Mouse (Mus musculus) NIH3T3 (cell line): ENCODE results near the gene Eogt.

ENCODE experiments used
- DNase-seq: peaks from one replicate; pipeline ENCODE4 v3.0.0-alpha.2; 2012; ENCODE audit warnings: low read depth

Eogt gene

DNA sequence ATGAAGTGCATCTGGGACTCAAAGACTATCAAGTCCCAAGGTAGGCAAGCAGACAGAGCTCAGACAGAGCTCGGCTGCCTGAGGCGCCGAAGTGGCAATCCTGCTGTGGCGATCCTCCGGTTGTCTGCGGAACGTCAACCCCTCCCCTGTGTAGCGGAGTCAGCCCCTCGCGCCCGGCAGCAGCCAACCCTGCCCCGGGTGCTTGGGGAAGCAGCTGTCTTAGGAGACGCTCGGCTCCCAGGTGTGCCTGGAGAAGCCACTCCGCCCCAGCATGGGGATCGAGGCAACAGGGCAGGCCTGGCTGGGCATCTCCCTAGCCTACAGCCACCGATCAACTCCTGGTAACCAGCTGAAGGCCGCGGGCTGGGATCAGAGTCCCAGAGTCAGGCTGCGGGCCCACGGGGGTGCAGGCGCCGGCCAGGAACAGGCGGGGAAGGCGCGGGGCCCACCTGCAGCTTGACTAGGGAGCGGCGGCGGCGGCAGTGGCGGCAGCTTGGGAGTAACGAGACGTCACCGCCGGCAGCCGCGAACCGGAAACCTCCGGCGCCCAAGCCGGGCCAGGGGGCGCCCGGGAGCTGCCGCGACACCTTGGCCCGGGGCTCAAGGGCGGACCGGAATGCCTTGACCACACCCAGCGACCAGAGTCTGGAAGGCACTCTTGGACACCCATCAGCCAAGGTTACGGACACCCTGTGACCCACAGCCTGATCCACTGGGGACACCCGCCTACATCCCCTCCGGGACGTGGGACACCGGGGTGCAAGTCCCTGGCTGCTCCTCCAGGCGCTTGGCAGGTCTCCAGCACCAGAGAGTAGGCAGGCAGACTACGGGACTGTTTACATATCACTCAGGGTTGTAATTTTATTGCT lies at the start of gene Eogt:
TSS of gene Eogt (minus strand) at position 800 of the 869 bp plus-strand sequence.
- DNase-seq = peak; percentile 78

DNA sequence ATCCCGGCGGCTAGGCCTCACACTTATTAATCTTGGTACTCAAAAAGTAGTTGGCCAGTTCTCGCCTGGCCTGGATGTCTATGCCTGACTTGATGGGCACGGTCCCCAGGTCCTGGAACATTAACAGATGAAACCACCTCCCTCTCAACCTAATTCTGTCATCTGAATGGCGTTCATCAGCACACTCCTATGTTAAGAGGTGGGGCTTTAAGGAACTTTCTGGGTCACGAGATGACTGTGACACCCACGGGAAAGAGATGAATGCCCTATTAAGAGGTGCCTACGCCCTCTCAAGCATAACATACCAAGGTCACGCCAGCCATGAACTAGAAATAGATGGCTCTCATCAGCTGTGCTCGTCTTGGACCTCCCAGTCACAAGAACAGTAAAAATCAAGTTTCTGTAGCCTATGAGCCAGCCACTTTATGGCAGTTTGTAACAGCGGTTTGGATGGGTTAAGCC lies 30.4 kb upstream of the Eogt start:
- no peak for DNase-seq

GRCm38 (mm10) chr6:97178491-97179366 lies 29.7 kb upstream of the Eogt start, which contains the start of gene Tmf1:
Gene Tmf1 (minus strand): TSS chr6:97179122.
- DNase-seq = peak; percentile 99

GRCm38 (mm10) chr6:97175716-97176115 lies 26.7 kb upstream of the Eogt start:
- DNase-seq = no peak

- DNase-seq = peak; percentile 43
Measured at GRCm38 (mm10) chr6:97150156-97150555, 1.2 kb upstream of the Eogt start.

DNA sequence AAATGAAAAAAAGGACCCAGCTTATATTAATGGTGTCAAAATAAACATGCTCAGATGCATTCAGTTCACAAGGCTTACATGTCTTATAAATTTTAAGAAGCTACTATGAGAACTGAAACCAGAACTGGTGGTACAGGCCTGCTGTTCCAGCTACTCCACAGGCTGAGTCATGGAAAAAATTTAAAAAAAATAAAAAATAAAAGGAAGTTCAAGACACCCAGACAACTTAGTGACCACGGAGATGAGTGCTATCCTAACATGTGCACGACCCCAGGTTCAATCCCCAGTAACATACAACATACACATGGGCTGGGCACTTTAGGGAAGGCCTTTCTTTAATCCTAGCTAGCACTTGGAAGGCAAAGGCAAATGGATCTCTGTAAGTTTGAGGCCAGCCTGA lies 739 bp upstream of the Eogt start:
- DNase-seq = peak; percentile 18

DNA sequence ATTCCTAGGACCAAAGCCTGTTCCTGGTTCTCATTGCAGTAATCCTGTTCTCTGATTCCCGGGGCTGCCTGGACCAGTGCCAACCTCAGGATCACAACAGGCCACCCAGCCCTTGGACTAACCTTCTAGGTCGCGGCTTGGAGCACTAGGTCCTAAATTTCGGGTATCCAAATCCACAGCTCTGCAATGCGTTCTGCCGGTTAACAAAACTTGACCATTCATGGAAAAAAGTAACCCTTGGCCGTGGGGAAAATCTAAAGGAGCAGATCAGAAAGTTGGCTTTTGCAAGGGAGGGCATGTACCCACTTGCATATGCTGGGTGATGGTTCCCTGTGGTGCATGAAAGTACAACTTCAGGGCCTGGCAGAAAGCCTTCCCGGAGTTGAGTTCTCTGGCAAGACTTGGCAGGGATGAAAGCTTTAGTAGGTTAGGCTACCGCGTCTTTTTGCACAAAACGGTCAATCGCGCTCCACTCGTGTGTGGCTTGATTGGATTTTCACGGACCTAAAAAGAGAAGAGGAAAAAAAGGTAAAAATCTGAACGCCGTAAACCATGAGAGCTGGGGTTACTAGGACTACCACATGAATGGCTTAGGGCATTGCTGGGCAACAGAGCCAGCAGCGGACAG lies 1.1 kb downstream of the Eogt start:
- peak; percentile 40 for DNase-seq

- peak; percentile 94 for DNase-seq
Measured at GRCm38 (mm10) chr6:97145156-97145555, 3.8 kb downstream of the Eogt start.

GRCm38 (mm10) chr6:97144359-97144758 lies 4.6 kb downstream of the Eogt start:
- no peak for DNase-seq

- DNase-seq = no peak
Measured at GRCm38 (mm10) chr6:97142611-97143010, 6.4 kb downstream of the Eogt start.

- DNase-seq = no peak
Measured at GRCm38 (mm10) chr6:97141811-97142210, 7.2 kb downstream of the Eogt start.

GRCm38 (mm10) chr6:97132707-97133303 lies 16.2 kb downstream of the Eogt start:
- DNase-seq = no peak

DNA sequence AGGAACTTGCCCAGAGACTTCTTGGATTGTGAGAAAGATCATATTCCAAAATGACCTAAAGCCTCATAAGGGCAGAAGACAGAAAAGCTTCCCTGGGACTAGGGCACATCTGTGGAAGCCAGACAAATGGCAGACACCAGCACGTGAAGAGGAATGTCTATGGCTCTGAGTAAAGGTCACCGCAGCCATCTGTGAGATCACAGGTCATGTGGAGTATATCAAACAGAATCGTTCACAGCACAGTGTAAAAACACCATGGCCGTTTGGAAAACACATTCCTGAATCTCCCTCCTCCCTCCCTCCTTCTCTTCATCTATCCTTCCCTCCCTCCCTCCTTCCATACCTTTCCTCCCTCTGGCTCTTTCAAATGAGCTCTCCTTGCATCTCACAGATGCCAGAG lies 17.2 kb downstream of the Eogt start:
- no peak for DNase-seq

DNA sequence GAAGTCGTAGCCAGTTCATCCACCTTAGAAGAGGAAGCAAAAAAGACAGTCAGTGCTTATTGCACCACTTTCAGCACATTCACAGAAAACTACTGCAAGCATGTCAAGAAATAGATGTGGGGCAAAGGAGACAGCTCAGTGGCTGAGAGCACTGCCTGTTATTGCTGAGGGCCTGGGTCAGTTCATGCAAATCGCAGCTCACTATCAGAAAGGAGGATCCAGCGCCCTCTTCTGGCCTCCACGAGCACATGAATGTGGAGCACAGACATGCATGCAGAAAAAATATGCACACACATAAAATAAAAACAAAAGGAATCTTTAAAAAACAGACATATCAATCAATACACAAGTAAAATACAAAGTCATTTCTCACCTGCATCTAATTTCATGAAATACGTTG lies 18.0 kb downstream of the Eogt start:
- DNase-seq = no peak

DNA sequence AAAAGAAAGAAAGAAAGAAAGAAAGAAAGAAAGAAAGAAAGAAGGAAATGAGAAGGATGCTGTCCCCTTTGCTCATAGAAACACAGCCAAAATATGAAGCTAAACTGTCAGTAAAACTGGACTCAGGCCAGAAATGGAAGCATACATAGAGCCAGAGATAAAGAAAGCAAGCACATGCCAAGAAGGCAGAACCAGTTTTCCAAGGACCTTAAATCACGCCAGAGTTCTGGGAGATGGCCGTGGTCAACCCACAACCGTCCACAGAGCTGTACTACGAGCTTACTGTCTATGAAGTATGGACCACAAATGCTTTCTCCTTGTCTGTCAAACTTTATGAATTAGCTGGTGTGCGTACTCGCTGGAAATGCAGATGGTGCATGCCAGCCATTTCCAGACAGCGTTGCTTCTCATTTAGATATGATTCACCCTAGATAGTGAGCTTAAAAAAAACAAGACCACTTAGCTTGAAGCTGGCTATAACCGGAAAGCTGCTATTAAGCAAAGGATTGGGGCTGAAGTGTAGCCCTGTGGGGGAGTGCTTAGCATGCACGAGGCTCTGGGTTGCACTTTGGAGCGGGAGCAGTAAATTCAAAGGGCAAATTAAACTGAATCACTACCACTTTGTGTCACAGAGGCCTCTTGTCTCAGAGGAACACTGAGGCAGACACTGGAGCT lies 24.5 kb downstream of the Eogt start:
- peak; percentile 31 for DNase-seq

- no peak for DNase-seq
Measured at GRCm38 (mm10) chr6:97120922-97121321, 28.1 kb downstream of the Eogt start.

GRCm38 (mm10) chr6:97118327-97118726 lies 30.7 kb downstream of the Eogt start:
- DNase-seq = no peak

DNA sequence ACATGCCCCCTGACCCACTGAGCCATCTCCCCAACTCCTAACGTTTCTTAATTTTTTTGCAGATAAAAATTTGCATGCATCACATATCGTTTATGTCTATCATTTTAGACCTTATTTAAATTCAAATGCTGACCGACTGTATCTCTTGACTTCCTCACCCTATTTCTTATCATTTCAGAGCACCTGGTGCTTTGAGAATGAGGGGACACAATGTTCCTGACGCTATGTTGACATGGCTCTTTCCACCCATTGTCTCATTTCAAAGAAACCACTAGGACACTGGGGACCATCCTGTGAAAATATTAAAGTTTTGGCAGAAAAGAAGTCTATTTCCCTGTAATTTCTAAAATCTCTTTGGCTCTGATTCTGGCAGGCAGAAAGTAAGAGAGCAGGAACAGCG lies 32.1 kb downstream of the Eogt start:
- no peak for DNase-seq

DNA sequence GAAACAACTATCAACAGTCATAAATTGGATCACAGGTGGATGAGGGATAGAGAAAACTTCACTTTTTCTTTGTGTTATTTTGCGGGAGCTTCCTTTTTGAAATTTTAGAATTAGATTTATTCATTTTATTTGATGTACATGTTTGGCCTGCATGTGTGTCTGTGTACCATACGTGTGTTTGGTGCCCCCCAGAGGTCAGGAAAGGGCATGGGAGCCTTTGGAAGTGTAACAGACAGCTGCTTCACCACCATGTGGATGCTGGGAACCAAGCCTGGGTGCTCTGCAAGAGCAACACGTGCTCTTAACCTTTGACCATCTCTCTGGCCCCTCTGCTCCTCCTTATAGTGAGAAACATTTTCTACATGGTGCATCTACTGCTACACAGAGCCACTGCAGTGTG lies 34.2 kb downstream of the Eogt start:
- DNase-seq = no peak

DNA sequence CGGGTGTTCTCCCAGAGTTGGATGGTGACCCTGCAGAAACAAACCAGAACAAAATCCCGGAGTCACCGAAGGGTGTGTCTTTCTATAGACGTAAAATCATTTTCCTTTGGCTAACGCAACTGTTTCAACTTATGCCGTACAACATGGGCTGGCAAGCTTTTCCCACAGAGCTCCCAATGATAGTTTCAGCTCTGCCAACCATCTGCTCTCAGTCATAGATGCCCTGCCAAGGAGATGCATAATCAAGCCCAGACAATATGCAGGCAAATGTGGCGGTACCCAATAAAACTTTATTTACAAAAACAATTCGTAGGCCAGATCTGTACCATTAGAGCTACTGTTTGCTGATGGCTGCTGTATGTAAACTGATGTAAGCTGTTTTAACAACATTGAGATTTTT lies 36.8 kb downstream of the Eogt start:
- no peak for DNase-seq

DNA sequence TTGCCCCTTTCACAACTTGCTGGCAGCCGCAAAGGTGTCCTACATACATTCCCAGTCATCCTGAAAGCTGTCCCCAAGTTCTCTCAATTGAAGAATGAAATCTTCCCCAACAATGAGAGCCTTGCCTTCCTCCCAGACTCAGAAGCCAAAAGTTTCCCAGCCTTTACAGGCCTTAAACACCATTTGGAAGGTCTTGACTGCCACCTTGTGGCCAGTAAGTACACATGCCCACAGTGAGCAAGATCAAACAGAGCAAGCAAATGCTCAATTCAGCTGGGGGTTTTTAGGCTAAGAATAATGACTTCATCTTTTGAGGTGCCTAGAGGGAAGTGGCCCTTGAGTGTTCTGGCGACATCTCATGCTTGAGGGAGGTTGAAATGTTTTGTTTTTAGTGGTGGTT lies 42.2 kb downstream of the Eogt start:
- DNase-seq = peak; percentile 90
